Mouse (Mus musculus) erythroid progenitor cell, adult 5-6 weeks (primary cell): ENCODE data around the gene Etfa. TPM values are rescaled to one million over a fixed set of nuclear protein-coding genes. Genes with fewer than 3 reads are reported as not detected.

ENCODE experiments used
- ATAC-seq: replicated peaks from 2 replicates; pipeline ENCODE4 v1.8.0; 2016; ENCODE audit warnings: moderate number of reproducible peaks, mild to moderate bottlenecking, moderate TSS enrichment, inconsistent platforms; ENCODE audit not compliant: poor library complexity, low FRiP score, severe bottlenecking
- total RNA-seq, 2 experiments: library from RNA; stranded (forward) in 1 of 2; stranded (reverse) in 1 of 2; fragments of 150-400 nt in 1 of 2; fragments of 186-747, 209-891 nt in 1 of 2; gene quantifications; 2 replicates each; pipeline versions ENCODE4 v1.2.3 to v1.2.4; 2015 to 2017; ENCODE audit warnings: low replicate concordance in 2 of 2

Etfa gene
- total RNA-seq, 2 experiments from 2014 or later = 40.6 to 54.1 TPM

- ATAC-seq = no peak; the same call in 1 of the 2 replicates
These were observed 23.9 kb upstream of the Etfa start for GRCm38 (mm10) chr9:55535907-55536306.

- no peak for ATAC-seq
These were observed 13.7 kb upstream of the Etfa start for GRCm38 (mm10) chr9:55525716-55526115.

GRCm38 (mm10) chr9:55511521-55511993, 486 bp downstream of the Etfa start:
- peak; percentile 70 for ATAC-seq

DNA sequence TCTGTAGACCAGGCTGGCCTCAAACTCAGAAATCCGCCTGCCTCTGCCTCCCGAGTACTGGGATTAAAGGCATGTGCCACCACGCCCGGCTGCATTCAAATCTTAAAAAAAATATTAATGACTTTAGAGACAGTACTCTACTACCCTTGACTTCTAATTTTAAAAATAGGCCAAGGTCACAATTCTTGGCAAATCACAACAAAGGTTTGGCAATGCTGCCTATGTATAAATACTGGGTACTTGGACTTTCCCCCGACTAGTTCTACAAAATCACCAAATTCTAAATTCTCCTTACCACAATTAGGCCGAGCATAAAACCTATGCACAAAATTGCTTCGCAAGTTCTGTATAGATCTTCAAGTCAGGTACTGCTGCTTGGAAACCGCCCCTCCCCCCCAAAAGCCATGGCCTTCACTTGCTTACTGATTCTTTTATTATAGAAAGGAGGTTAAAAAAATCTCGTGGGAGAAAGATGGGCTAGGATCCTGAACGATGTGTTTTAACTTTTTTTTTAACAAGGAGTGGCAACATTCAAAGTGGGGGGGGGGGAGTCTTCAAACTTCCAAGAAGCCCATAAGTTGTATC, 1.3 kb downstream of the Etfa start:
- no peak for ATAC-seq

DNA sequence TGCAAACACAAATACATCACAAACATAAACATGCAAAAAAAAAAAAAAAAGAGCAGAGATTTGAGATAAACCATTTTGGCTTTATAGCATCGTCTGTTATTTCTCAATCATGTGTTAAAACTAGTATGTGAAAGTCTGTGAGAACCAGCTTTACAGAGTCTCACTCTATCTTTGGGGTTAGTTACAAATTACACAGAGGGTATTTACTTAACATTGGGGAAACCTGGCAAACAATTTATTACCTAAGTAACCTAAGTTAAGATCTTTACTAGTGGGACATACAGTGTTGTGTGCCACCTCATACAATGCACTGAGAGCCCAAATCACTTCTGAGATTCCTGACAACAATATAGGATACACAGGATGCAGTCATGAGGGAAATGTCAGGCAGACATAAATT, 2.3 kb downstream of the Etfa start:
- ATAC-seq = no peak

DNA sequence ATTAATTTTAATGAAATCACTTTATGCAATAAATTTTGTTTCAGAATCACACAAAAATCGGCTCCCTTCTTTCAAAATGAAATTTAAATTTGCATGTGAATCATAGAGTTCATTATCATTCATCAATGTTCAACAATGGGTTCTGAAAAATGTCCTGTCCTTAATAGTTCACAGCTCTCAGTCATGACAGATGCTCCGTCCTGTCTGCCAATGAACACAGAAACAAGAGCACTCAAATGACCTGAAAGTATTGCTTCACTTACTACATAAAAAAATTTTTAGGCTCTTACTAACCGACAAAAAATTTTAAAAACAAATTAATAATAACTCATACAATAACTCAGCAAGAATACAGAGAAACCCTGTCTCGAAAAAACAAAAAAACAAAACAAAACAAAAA, 3.3 kb downstream of the Etfa start:
- no peak for ATAC-seq

- no peak for ATAC-seq
These were observed 4.1 kb downstream of the Etfa start for GRCm38 (mm10) chr9:55507922-55508321.

DNA sequence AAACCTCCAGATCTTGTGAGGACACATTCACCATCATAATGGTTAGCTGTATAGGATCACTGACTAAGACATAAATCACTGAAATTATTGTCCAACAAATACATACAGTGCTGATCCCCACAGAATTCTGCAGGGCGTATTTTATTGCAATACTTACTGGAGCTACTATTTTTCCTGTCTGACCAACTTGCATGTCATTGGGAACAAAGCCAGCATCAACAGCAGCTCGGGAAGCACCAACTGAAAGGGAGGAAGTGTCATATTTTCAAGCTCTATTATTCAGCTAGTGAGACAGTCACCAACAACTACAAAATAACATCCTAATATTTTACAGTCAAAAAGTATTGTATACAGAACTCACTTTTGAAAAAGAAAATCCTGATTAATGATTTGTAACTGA, 29.9 kb downstream of the Etfa start:
- ATAC-seq = no peak

- ATAC-seq = no peak
These were observed 33.3 kb downstream of the Etfa start for GRCm38 (mm10) chr9:55478699-55479098.

GRCm38 (mm10) chr9:55476084-55476483, 36.0 kb downstream of the Etfa start:
- ATAC-seq = no peak

DNA sequence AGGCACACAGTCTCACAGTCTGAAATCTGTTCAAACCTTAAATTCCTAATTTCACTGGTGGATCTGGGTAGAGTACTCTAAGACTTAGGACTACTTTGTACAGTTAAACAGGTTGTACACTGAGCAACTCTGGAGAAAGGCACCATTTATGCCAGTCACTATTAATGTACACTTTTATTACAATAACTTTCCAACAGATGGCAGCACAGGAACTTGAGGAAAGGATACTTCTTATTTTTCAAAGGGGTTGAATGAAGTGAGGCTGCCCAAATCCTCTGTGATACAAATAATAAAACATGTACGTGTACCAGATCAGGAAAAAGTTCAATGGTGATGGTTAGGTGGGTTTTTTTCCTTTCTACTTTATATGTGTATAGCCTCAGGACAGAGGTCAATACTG, 43.6 kb downstream of the Etfa start:
- ATAC-seq = no peak

- ATAC-seq = no peak
These were observed 58.7 kb downstream of the Etfa start for GRCm38 (mm10) chr9:55453366-55453765.

- no peak for ATAC-seq
These were observed 59.1 kb downstream of the Etfa start for GRCm38 (mm10) chr9:55452906-55453305.

DNA sequence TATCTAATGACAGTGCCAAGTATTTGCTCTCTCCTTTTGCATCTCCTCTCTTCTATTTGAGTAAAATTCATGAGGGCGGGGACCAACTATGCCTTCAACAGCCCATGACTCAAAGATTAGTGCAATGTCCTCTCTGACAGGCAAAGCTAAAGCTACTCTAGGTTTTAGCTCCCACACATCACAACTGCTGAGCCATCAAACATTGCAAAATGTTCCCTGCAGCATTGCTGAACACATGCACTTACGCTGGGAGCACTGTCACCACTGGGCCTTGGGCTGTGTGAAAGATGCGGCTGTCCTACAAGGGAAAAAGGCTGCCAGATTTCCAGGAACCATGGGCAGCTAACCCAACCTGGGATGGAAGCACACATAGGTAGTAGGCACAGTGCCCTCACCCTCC, 60.6 kb downstream of the Etfa start:
- no peak for ATAC-seq

- ATAC-seq = no peak
These were observed 62.0 kb downstream of the Etfa start for GRCm38 (mm10) chr9:55450035-55450434.

GRCm38 (mm10) chr9:55449108-55449507, 62.9 kb downstream of the Etfa start:
- ATAC-seq = no peak

DNA sequence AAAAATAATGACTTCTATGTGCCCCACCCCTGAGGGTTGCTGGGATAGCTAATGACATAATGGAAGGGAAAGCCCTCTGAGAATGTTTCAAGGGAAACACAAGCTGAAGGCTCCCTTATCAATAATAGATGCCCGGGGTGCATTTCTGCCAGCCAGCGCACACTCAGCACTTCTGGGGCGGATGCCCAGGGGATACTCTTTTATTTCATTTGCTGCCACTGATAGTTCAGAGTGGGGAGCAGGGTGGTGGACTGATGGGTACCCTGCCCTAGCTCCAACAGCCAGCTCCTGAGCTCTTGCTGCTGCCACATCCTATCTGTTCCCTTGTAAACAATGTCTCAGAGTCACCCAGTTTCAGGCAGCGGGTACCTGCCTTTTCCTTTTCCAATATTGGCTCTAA, 64.5 kb downstream of the Etfa start:
- ATAC-seq = 0 out of 2 replicates have a peak, but pooled peaks have one; percentile 28

- no peak for ATAC-seq
These were observed 72.8 kb downstream of the Etfa start for GRCm38 (mm10) chr9:55439206-55439780.

GRCm38 (mm10) chr9:55438433-55438832, 73.6 kb downstream of the Etfa start:
- no peak for ATAC-seq

- no peak for ATAC-seq
These were observed 78.2 kb downstream of the Etfa start for GRCm38 (mm10) chr9:55433875-55434274.

DNA sequence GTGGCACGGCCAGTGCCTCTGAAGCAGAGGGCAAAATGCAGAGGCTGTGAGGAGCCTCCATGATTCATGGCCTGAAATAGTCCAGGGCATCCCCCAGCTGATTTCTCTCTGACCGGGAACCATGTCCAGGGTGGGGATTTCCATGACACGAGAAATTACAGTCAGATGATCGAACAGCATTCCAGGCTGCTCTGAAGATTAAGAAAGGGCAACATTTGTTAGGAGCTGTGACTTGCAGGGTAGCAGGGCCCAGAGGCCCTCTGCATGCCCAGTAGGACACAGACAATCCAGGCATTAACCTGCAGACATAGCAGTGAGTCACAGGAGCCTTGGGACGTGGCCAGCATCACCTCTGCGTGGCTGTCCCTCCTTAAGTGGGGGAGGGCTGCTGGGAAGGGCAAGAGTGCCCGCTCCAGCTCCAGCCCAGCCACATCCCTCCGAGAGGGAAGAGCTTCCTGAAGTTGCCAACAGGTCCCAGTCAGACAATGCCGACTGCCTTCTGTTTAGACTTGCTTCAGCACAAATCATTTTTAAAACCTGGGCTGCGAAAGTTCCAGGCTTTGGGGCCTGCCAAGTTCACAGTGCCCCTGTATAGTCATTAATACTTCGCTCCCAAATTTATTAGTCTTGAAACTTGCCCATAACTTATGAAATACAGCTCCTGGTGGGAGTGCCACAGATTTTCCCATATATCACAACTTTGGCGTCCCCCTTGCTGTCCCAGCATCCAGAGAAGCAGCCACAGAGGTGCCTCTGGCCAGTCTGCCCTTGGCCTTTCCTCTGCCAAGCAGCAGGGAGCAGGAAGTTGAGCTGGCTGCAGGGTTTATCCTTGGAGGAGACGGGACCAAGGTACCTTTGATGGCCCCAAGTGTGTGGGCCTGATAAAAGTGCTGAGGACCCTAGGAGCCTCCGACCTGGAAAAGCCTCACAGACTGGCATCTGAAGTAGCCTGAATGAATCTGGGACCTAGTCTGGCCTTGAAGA, 79.4 kb downstream of the Etfa start:
- no peak for ATAC-seq
